Mouse (Mus musculus): ENCODE measurements at regions not wholly inside any gene's neighbourhood (a gene's known extent, or its start where the extent isn't known, plus 50 kb on each side); places are given as distances from the start of the nearest gene placed in this dataset.

- ATAC-seq (ENCODE audit: extremely low read depth, insufficient number of reproducible peaks, low FRiP score, poor library complexity, severe bottlenecking) (no peak), DNase-seq (ENCODE audit: low spot score) (no peak)
- H3K27me3 ChIP-seq (ENCODE audit: insufficient read depth, low read length): no peaks in the 10 kb centered on the region
- H3K36me3 ChIP-seq (replicated peaks): no peaks in the 10 kb centered on the region
- H3K9me3 ChIP-seq (replicated peaks): peaks cover 22% of the 10 kb centered on the region
- TF ChIP-seq POLR2AphosphoS5 (IDR thresholded peaks at IDR 0.05; ENCODE audit: insufficient replicate concordance, low read depth, low read length): no peak
- no peak for TF ChIP-seq CTCF (IDR thresholded peaks at IDR 0.05; ENCODE audit: low read depth, low read length)
- TF ChIP-seq GATA1 (IDR thresholded peaks at IDR 0.05; ENCODE audit: borderline replicate concordance, low read length): no peak
- TF ChIP-seq TAL1 (conservative IDR thresholded peaks at IDR 0.05; ENCODE audit: low read depth, low read length): no peak
- no peak for TF ChIP-seq GATA2 (IDR thresholded peaks at IDR 0.05; ENCODE audit: borderline replicate concordance, low read depth, low read length)
- no peak overlapping the region for H3K4me3 ChIP-seq (ENCODE audit: low read depth, low read length)
- no peaks in the 10 kb centered on the region for H3K4me1 ChIP-seq (ENCODE audit: insufficient read depth, low read depth, low read length)
Measured at GRCm38 (mm10) chr9:43440959-43441510, 130.4 kb downstream of the Trim29 start.

DNA sequence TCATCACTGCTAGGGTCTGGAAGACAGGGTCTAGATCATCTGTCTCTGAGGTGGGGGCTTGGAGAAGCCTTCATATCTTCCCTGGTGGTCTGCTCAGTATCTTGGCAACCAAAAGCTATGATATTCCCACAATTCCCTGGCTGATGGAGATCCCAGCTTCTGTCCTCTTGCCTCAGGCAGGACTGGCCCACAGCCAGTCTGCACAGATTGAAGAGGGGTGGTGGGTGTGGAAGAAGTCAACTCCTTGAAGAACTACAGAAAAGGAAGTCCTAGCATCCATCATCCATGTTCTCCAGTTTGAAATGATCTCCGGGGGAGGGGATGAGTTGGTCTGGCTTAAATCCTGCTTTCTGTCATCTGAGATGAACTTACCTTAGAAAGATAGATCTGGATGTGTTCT lies 134.8 kb downstream of the Trim29 start:
- DNase-seq (ENCODE audit: low spot score): no peak
- H3K4me3 ChIP-seq (ENCODE audit: low read depth, low read length): no peak overlapping the region
- TF ChIP-seq GATA2 (IDR thresholded peaks at IDR 0.05; ENCODE audit: borderline replicate concordance, low read depth, low read length): no peak
- no peak for TF ChIP-seq POLR2AphosphoS5 (IDR thresholded peaks at IDR 0.05; ENCODE audit: insufficient replicate concordance, low read depth, low read length)
- TF ChIP-seq CTCF (IDR thresholded peaks at IDR 0.05; ENCODE audit: low read depth, low read length): no peak
- TF ChIP-seq GATA1 (IDR thresholded peaks at IDR 0.05; ENCODE audit: borderline replicate concordance, low read length): no peak
- TF ChIP-seq TAL1 (conservative IDR thresholded peaks at IDR 0.05; ENCODE audit: low read depth, low read length): no peak

GRCm38 (mm10) chr9:43447372-43447771 lies 136.7 kb downstream of the Trim29 start:
- H3K27me3 ChIP-seq (ENCODE audit: insufficient read depth, low read length): no peaks in the 10 kb centered on the region

More for the DNA sequence above, 134.8 kb downstream of the Trim29 start:
- peaks cover 24% of the 10 kb centered on the region for H3K9me3 ChIP-seq (replicated peaks)
- no peaks in the 10 kb centered on the region for H3K4me1 ChIP-seq (ENCODE audit: insufficient read depth, low read depth, low read length)
- H3K27me3 ChIP-seq (ENCODE audit: insufficient read depth, low read length): no peaks in the 10 kb centered on the region
- no peak for ATAC-seq (ENCODE audit: extremely low read depth, insufficient number of reproducible peaks, low FRiP score, poor library complexity, severe bottlenecking)
- H3K36me3 ChIP-seq (replicated peaks): no peaks in the 10 kb centered on the region

GRCm38 (mm10) chr9:43448981-43449380 lies 138.3 kb downstream of the Trim29 start:
- Histone ChIP-seq H3K4me1 (ENCODE audit: insufficient read depth, low read depth, low read length) (no peaks in the 10 kb centered on the region), H3K27me3 (ENCODE audit: insufficient read depth, low read length) (no peaks in the 10 kb centered on the region), H3K36me3 (replicated peaks) (no peaks in the 10 kb centered on the region), H3K9me3 (replicated peaks) (peaks cover 11% of the 10 kb centered on the region; the same call in 1 of the 2 replicates), H3K4me3 (ENCODE audit: low read depth, low read length) (no peak overlapping the region)
- ATAC-seq (ENCODE audit: extremely low read depth, insufficient number of reproducible peaks, low FRiP score, poor library complexity, severe bottlenecking) (no peak), DNase-seq (ENCODE audit: low spot score) (no peak)
- no peak for TF ChIP-seq POLR2AphosphoS5 (IDR thresholded peaks at IDR 0.05; ENCODE audit: insufficient replicate concordance, low read depth, low read length)
- TF ChIP-seq GATA1 (IDR thresholded peaks at IDR 0.05; ENCODE audit: borderline replicate concordance, low read length): no peak
- TF ChIP-seq TAL1 (conservative IDR thresholded peaks at IDR 0.05; ENCODE audit: low read depth, low read length): no peak
- no peak for TF ChIP-seq CTCF (IDR thresholded peaks at IDR 0.05; ENCODE audit: low read depth, low read length)
- no peak for TF ChIP-seq GATA2 (IDR thresholded peaks at IDR 0.05; ENCODE audit: borderline replicate concordance, low read depth, low read length)

More at GRCm38 (mm10) chr9:43447372-43447771, 136.7 kb downstream of the Trim29 start:
- H3K9me3 ChIP-seq (replicated peaks): peaks cover 16% of the 10 kb centered on the region
- no peak overlapping the region for H3K4me3 ChIP-seq (ENCODE audit: low read depth, low read length)
- DNase-seq (ENCODE audit: low spot score): no peak
- TF ChIP-seq POLR2AphosphoS5 (IDR thresholded peaks at IDR 0.05; ENCODE audit: insufficient replicate concordance, low read depth, low read length) (no peak), CTCF (IDR thresholded peaks at IDR 0.05; ENCODE audit: low read depth, low read length) (no peak), GATA2 (IDR thresholded peaks at IDR 0.05; ENCODE audit: borderline replicate concordance, low read depth, low read length) (no peak), TAL1 (conservative IDR thresholded peaks at IDR 0.05; ENCODE audit: low read depth, low read length) (no peak), GATA1 (IDR thresholded peaks at IDR 0.05; ENCODE audit: borderline replicate concordance, low read length) (no peak)
- H3K36me3 ChIP-seq (replicated peaks): no peaks in the 10 kb centered on the region
- no peak for ATAC-seq (ENCODE audit: extremely low read depth, insufficient number of reproducible peaks, low FRiP score, poor library complexity, severe bottlenecking)
- no peaks in the 10 kb centered on the region for H3K4me1 ChIP-seq (ENCODE audit: insufficient read depth, low read depth, low read length)

DNA sequence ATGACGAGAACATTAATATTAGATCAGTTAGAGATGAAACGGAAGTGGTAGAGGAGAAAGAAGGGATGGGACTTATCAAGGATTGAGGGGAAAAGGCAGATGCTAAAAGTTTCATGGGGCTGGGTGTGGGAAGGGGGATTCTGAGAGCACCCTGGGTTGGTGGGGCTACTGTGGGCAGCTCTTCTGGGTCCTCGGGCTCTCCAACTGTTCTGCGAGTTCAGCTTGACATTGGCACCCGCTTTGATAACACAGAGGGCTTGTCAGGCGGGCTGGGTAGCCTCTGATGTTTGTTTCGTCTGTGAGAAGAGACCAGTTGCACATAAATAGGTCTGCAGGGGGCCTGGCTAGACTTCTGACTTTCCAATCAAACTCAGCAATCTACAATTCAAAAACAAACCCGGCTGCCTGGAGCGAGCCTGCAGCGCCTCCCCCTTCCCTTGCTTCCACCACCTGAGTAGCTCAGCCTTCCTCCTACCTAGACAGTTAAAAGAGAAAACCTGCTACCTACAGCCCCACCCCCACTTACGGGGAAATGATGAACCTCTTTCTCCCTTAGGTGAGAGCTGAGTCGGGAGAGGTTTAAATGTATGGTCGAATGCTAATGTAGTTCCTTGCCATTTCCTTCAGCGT lies 143.4 kb downstream of the Trim29 start:
- no peak for TF ChIP-seq TAL1 (conservative IDR thresholded peaks at IDR 0.05; ENCODE audit: low read depth, low read length)
- no peak for TF ChIP-seq POLR2AphosphoS5 (IDR thresholded peaks at IDR 0.05; ENCODE audit: insufficient replicate concordance, low read depth, low read length)
- TF ChIP-seq CTCF (IDR thresholded peaks at IDR 0.05; ENCODE audit: low read depth, low read length): no peak
- no peak for TF ChIP-seq GATA1 (IDR thresholded peaks at IDR 0.05; ENCODE audit: borderline replicate concordance, low read length)
- TF ChIP-seq GATA2 (IDR thresholded peaks at IDR 0.05; ENCODE audit: borderline replicate concordance, low read depth, low read length): no peak
- ATAC-seq (ENCODE audit: extremely low read depth, insufficient number of reproducible peaks, low FRiP score, poor library complexity, severe bottlenecking) (no peak), DNase-seq (ENCODE audit: low spot score) (no peak)
- Histone ChIP-seq H3K4me3 (ENCODE audit: low read depth, low read length) (no peak overlapping the region), H3K4me1 (ENCODE audit: insufficient read depth, low read depth, low read length) (no peaks in the 10 kb centered on the region), H3K27me3 (ENCODE audit: insufficient read depth, low read length) (no peaks in the 10 kb centered on the region), H3K36me3 (replicated peaks) (no peaks in the 10 kb centered on the region), H3K9me3 (replicated peaks) (peaks cover 15% of the 10 kb centered on the region)

- TF ChIP-seq POLR2AphosphoS5 (IDR thresholded peaks at IDR 0.05; ENCODE audit: insufficient replicate concordance, low read depth, low read length): no peak
- TF ChIP-seq CTCF (IDR thresholded peaks at IDR 0.05; ENCODE audit: low read depth, low read length): no peak
- no peak overlapping the region for H3K4me3 ChIP-seq (ENCODE audit: low read depth, low read length)
- DNase-seq (ENCODE audit: low spot score): no peak
- no peaks in the 10 kb centered on the region for H3K4me1 ChIP-seq (ENCODE audit: insufficient read depth, low read depth, low read length)
- H3K9me3 ChIP-seq (replicated peaks): peaks cover 14% of the 10 kb centered on the region
- H3K27me3 ChIP-seq (ENCODE audit: insufficient read depth, low read length): no peaks in the 10 kb centered on the region
- ATAC-seq (ENCODE audit: extremely low read depth, insufficient number of reproducible peaks, low FRiP score, poor library complexity, severe bottlenecking): no peak
- H3K36me3 ChIP-seq (replicated peaks): no peaks in the 10 kb centered on the region
Measured at GRCm38 (mm10) chr9:43457736-43458135, 147.1 kb downstream of the Trim29 start.
